Mouse (Mus musculus) right cerebral cortex, adult 18-20 months (tissue): ENCODE results near the gene Pla2g4e.

ENCODE experiments used
- DNase-seq: peaks from one replicate; pipeline ENCODE4 v3.0.0; 2022; ENCODE audit warnings: mixed read lengths

Pla2g4e gene

GRCm38 (mm10) chr2:120235947-120236640, 9.0 kb downstream of the Pla2g4e start:
- DNase-seq: no peak

GRCm38 (mm10) chr2:120235381-120235780, 9.8 kb downstream of the Pla2g4e start:
- no peak for DNase-seq

DNA sequence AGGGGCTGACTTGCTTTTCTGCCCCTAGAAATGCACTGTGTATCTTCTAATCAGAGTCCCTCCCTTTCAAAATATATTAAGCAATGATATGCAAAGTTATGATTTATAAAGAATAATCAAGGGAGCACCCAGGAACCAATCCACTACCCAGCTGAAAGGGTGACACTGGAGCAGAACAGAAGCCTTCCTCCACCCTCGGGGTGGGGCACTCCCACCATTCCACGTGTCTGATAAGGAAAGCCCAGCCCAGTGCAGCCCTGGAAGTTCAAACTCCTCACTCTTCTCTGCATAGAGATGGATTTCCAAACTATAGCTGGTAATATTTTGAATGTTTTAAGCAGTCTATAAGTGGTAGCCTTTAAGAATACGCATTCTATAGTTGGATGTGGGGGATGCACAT, 13.5 kb downstream of the Pla2g4e start:
- no peak for DNase-seq

- DNase-seq: no peak
These were observed 30.5 kb downstream of the Pla2g4e start for GRCm38 (mm10) chr2:120214600-120214999.

GRCm38 (mm10) chr2:120211448-120211847, 33.7 kb downstream of the Pla2g4e start:
- DNase-seq: no peak

DNA sequence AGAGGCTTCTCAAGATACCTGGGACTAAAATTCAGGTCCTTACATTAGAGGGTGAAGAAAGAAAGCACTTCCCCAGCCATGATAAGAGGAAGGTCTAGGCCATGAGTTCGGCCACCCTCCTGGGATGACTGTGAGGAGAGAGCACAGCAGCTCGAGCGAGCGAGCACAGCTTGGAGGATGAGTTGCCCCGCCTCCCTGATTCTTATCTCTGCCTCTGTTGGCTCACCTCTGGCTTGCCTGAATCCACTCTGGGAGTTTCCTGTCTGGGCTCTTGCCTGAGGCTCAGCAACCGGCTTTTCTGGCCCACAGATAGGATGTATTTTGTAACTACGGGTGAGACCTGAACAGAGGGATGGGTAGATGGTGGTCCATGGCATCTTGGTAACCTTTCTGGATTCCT, 37.2 kb downstream of the Pla2g4e start:
- DNase-seq: no peak

- DNase-seq: no peak
These were observed 38.1 kb downstream of the Pla2g4e start for GRCm38 (mm10) chr2:120207028-120207427.

GRCm38 (mm10) chr2:120203742-120204141, 41.4 kb downstream of the Pla2g4e start:
- DNase-seq: no peak

DNA sequence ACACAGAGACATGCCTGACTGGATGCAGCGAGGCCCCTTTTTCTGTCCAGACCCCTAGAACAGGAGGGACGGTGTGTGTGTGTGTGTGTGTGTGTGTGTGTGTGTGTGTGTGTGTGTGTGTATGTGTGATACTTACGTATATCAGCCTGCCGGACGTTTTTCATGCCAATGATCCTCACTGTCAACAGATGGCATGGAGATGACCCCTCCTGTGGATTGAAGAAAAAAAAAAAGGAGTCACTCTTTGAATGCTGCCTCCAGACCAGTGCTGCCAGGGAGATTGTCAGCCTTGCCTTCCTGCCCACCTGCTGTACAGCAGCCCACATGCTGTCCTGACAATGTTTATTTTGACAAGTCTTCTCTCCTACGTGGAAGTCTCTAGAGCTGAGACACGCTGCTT, 45.1 kb downstream of the Pla2g4e start:
- no peak for DNase-seq

- no peak for DNase-seq
These were observed 57.0 kb downstream of the Pla2g4e start for GRCm38 (mm10) chr2:120188174-120188573.

- DNase-seq: no peak
These were observed 57.6 kb downstream of the Pla2g4e start for GRCm38 (mm10) chr2:120187583-120187982.

- no peak for DNase-seq
These were observed 59.4 kb downstream of the Pla2g4e start for GRCm38 (mm10) chr2:120185527-120186276.

- DNase-seq: no peak
These were observed 66.2 kb downstream of the Pla2g4e start for GRCm38 (mm10) chr2:120178936-120179335.

DNA sequence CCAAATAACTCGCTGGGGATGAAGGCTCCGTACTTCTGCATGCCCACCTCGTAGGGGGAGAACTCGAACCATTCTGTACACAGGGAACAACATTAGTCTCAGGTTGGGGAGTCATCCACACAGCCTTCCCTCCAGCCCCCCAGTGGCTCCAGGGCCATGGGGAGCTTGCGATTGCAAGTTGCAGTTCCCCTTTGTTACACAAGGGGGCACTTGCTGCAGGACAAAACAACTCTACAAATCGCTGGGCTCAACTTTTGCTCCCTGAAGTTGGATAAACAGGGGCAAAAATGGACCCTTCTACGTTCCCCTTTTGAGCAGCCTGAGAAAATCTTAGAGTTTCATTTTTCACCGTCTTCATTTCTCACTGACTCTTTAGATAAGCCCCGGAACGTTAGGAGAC, 71.4 kb downstream of the Pla2g4e start:
- DNase-seq: peak; percentile 37

- DNase-seq: no peak
These were observed 73.8 kb downstream of the Pla2g4e start for GRCm38 (mm10) chr2:120171362-120171761.

GRCm38 (mm10) chr2:120170726-120171125, 74.4 kb downstream of the Pla2g4e start:
- no peak for DNase-seq

GRCm38 (mm10) chr2:120169382-120169781, 75.8 kb downstream of the Pla2g4e start:
- no peak for DNase-seq

DNA sequence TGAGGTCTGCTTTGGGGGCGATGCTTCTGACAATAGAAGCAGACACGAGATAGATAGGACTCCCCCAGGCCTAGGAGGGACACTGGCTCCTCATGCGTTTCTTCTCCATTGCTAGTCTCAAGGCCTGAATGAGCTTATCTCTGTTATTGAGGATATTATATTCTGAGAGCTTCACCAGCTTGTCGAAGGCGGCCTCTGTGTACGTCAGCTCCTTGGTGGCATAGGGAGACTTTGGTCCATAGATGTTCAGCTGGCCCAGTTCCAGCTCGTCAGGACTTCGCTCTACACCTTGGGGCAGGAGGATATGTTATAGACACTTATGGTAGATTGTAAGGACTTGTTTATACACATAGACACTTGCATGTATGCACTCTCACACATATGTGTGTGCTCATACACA, 77.4 kb downstream of the Pla2g4e start:
- no peak for DNase-seq

- DNase-seq: no peak
These were observed 79.7 kb downstream of the Pla2g4e start for GRCm38 (mm10) chr2:120165474-120165873.

DNA sequence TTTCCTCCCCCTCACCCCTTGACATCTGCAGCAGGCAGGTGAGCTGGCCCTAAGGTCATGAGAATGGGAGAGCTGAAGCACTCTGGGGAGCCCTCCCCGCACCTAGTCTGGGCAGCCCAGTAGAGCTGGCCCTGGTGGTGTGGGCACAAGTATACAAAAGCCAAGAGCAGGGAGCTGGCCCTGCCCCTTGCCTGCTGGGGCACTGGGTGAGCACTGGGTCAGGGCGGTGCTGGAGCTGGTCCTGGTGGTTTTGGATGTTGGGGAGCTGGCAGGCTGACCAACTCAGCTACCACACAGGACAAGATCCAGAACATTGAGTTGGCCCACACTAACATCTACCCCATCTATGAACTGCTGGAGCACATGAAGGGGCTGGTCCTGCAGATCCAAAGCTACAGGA, 85.7 kb downstream of the Pla2g4e start:
- no peak for DNase-seq

- DNase-seq: no peak
These were observed 86.3 kb downstream of the Pla2g4e start for GRCm38 (mm10) chr2:120158846-120159245.

DNA sequence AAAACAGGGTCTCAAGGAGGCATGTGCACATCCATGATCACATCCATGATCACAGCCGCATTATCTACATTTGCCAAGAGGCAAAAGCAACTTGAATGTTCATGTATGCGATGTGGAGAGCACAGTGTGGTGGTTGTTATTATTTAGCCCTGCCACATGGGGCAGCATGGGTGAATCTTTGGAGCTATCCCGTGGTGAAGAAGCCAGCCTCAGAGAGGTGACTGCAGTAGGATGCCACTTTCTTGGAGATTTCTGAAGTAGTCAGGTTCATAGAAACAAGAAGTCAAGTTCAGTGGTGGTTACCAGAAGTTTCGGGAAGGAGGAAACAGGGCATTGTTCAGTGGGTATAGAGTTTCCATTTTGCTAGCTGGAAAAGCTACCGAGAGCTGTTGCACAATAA, 87.1 kb downstream of the Pla2g4e start:
- DNase-seq: no peak

GRCm38 (mm10) chr2:120157606-120158005, 87.5 kb downstream of the Pla2g4e start:
- no peak for DNase-seq

- peak; percentile 99 for DNase-seq
These were observed 90.7 kb downstream of the Pla2g4e start, which contains the start of gene Ehd4 for GRCm38 (mm10) chr2:120154361-120154894. Gene Ehd4 (minus strand): TSS chr2:120154606.
